Mouse (Mus musculus) spleen, postnatal 4 days (tissue): ENCODE data around the gene Lgals3.

ENCODE experiments used
- DNase-seq, 2 experiments: peaks; one replicate each; pipeline ENCODE4 v3.0.0; 2022; ENCODE audit warnings: low spot score in 2 of 2

Lgals3 gene

DNA sequence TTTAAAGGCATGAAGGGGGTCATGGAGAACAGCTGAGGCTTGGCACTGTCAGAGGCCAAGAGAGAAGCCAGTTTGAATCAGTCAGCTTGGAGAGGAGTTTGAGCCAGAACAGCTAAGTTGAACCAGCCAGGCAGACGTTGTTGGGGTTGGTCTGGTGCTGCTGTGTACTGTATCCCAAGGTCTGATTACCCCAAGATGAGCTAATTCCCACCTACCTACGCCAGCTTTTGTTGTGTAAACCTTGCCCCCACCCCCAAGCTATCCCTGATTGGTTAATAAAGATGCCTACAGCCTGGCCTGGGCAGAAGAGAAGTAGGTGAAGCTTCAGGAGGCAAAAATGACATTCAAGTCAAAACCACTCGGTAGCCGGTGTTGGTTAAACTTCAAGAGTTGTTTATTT lies 54.9 kb downstream of the Lgals3 start:
- no peak for DNase-seq

DNA sequence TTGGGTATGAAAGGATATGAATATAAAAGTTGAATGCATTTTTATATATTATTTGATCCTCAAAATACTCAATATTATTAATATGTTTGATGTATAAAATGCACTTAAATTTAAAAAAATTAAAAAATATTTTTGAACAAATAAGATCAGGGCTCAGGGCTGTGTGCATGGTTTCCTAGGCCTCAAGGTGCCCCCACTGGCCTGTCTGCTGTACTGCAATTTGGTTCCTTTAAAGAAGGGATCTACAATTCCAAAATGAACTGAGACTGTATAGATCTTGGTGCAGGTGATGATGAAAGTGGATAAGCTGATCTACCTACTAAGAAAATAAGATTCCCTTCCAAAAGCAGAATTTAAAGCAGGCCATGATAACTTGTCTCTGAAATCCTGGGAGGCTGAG lies 65.4 kb downstream of the Lgals3 start:
- DNase-seq: no peak
